Mouse (Mus musculus) brain, embryonic 14.5 days (tissue): ENCODE data around the gene Furin.

ENCODE experiments used
- CTCF ChIP-seq: fragments of 200-500 bp; IDR thresholded peaks from 2 replicates; pipeline ENCODE4 v1.5.1; 2012; ENCODE audit warnings: inconsistent platforms, mild to moderate bottlenecking, moderate library complexity, borderline replicate concordance; ENCODE audit not compliant: insufficient read depth, insufficient read length; ENCODE audit errors: extremely low read depth
- POLR2A ChIP-seq: fragments of 200-500 bp; IDR thresholded peaks from 2 replicates; pipeline ENCODE4 v1.6.1; 2012; ENCODE audit warnings: mild to moderate bottlenecking, inconsistent platforms, borderline replicate concordance; ENCODE audit not compliant: poor library complexity, insufficient read depth, insufficient read length, severe bottlenecking; ENCODE audit errors: extremely low read depth

- TF ChIP-seq CTCF (no peak), POLR2A (no peak)
Observed at GRCm38 (mm10) chr7:80414303-80414855, 9.1 kb upstream of the Furin start.
